Mouse (Mus musculus) heart, adult 2 months (tissue): Measurements from ENCODE around the gene Mfsd6l.

Experiments
- CTCF ChIP-seq: fragments of 200-600 bp; IDR thresholded peaks from 2 replicates; pipeline ENCODE4 v1.8.1; 2022; ENCODE audit warnings: antibody characterized with exemption, mild to moderate bottlenecking, moderate library complexity
- EP300 ChIP-seq: fragments of 200-500 bp; IDR thresholded peaks from 2 replicates; pipeline ENCODE4 v1.6.1; 2011; ENCODE audit warnings: low read depth, low read length, control low read depth; ENCODE audit not compliant: insufficient read depth
- POLR2A ChIP-seq: fragments of 200-500 bp; IDR thresholded peaks from 2 replicates; pipeline ENCODE4 v1.6.1; 2011; ENCODE audit warnings: mild to moderate bottlenecking, low read depth, low read length, control low read depth; ENCODE audit not compliant: insufficient read depth

GRCm38 (mm10) chr11:68519362-68519761 lies 36.6 kb upstream of the Mfsd6l start:
- TF ChIP-seq CTCF (no peak), POLR2A (no peak), EP300 (no peak)
